Mouse (Mus musculus): ENCODE results near the gene Tomm40l.

DNA sequence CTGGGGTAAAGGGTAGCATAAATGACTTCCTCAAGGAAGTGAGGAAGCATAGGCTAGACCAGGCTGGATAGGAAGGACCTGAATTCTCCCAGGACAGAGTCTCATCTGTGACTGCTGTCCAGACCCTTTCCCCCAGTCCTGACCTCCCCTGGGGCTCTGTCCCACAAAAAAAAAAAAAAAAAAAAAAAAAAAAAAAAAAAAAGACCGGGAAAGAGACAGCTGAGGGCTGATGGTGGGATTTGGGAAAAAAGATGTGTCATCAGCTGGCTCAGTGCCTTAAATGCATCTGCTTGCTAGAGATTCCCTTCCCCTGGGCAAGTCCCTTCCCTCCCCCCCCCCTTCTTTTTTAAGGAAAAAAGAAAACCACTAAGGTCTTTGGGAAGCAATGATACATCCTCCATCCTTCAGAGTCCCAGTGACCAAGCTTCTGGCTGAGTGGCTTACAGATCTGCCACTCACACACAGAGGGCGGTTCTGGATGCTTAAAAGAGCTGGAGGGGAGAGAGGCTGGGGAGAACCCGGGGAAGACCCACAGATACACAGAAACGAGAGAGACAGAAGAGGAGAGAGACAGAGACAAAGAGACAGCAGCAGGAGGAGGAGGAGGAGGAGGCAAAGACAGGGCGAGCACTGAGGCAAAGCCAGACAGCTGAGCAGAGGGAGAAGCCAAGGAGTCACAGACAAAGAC lies 27.7 kb upstream of the Tomm40l start, which contains the start of gene Adamts4:
- TF ChIP-seq CTCF (IDR thresholded peaks at IDR 0.05; ENCODE audit: control insufficient read depth, insufficient read depth, insufficient replicate concordance, low read depth, low read length), result no peak
- no peak for TF ChIP-seq POLR2A (IDR thresholded peaks at IDR 0.05; ENCODE audit: control insufficient read depth, low read depth, low read length)
